Mouse (Mus musculus) megakaryocyte, embryonic 14.5 days (primary cell): ENCODE measurements around the gene Zim1.

Experiments used
- FLI1 ChIP-seq: IDR thresholded peaks from 2 replicates; pipeline ENCODE4 v1.6.1; 2012; ENCODE audit warnings: low read length, inconsistent platforms, mixed read lengths
- GATA1 ChIP-seq: IDR thresholded peaks from 3 replicates; pipeline ENCODE4 v1.6.1; 2012; ENCODE audit warnings: mixed read lengths, low read length, inconsistent platforms, borderline replicate concordance

DNA sequence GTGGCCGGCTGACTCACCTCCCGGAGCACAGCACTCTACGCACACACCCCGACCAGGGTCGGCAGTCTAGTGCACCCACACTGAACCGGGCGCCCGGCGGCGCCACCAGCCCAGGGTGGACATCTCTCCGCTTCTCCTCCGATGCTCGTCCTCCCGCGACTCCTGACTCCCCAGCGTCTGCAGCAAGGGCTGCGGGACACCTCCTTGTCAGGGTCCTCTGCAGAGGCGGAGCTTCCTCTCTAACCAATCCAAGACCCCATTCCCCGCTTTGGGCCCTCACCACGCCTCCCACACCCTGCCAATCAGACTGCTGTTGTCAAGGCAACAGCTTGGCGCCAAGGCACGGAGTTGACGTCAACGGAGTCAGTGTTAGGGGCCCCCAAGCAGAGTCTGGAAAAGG, 34.0 kb upstream of the Zim1 start, which contains the start of the genes Peg3 and Usp29:
- no peak for TF ChIP-seq GATA1
- TF ChIP-seq FLI1: no peak
